Mouse (Mus musculus) thymus, adult 2 months (tissue): ENCODE results near the gene Zfp235. TPM values are rescaled to one million over a fixed set of nuclear protein-coding genes. Genes with fewer than 3 reads are reported as not detected.

Source experiments
- DNase-seq: peaks from one replicate; pipeline ENCODE4 v3.0.0; 2021
- H3K27ac ChIP-seq: fragments of 200-500 bp; 2 replicates; pipeline ENCODE4 v1.5.1; 2012; ENCODE audit warnings: low read length, control low read depth; ENCODE audit not compliant: control insufficient read depth, insufficient read depth
- H3K27me3 ChIP-seq: fragments of 200-500 bp; 2 replicates; pipeline ENCODE4 v1.6.1; 2012; ENCODE audit warnings: mild to moderate bottlenecking, low read length, moderate library complexity, mixed read lengths; ENCODE audit not compliant: control insufficient read depth, insufficient read depth
- H3K36me3 ChIP-seq: fragments of 200-500 bp; 2 replicates; pipeline ENCODE4 v1.6.1; 2012; ENCODE audit warnings: mild to moderate bottlenecking, low read length, moderate library complexity; ENCODE audit not compliant: control insufficient read depth, insufficient read depth
- H3K4me1 ChIP-seq: fragments of 200-500 bp; replicated peaks from 2 replicates; pipeline ENCODE4 v1.6.1; 2012; ENCODE audit warnings: low read length; ENCODE audit not compliant: control insufficient read depth, insufficient read depth
- H3K4me3 ChIP-seq: fragments of 200-500 bp; 2 replicates; pipeline ENCODE4 v1.5.1; 2012; ENCODE audit warnings: mild to moderate bottlenecking, low read length, control low read depth, moderate library complexity; ENCODE audit not compliant: control insufficient read depth, insufficient read depth
- POLR2A ChIP-seq: fragments of 200-500 bp; IDR thresholded peaks from 2 replicates; pipeline ENCODE4 v1.6.1; 2012; ENCODE audit warnings: mild to moderate bottlenecking, low read length, control low read depth, moderate library complexity; ENCODE audit not compliant: control insufficient read depth, poor library complexity, insufficient read depth; ENCODE audit errors: extremely low read depth
- WGBS: fragments of 180-500 bp; shearing (Covaris S2); methylation state at CpG from one replicate; pipeline ENCODE4 v1.1.7; 2018; 5-methylcytosine and 5-hydroxymethylcytosine counted together
- polyA plus RNA-seq: library from polyadenylated mRNA; depleted of rRNA; stranded (reverse); fragments of >200 nt; gene quantifications from 2 replicates; pipeline ENCODE4 v1.2.3, GENCODE M21; 2012; rRNA removed

Zfp235 gene
- polyA plus RNA-seq, 1 experiment: 7.8 TPM

DNA sequence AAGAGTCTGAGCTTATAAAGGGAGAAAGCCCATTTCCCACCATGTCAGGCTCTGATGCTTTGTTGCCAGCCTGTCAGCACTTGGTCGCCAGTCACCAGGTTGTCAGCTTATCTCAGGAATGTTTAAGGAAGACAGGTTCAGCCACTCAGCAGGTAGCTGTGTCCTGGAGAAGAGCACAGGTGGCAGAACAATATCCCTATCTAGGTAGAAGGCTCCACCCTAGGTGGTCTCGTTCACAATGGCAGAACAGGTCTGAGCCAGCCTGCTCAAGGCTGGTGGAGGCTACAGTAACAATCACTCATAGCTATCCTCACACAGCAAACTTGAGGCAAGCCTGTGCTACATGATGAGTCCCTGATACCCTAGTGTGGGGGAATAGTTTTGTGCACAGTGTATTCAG is 57.4 kb downstream of the Zfp235 start:
- no peak for DNase-seq
- no peak for TF ChIP-seq POLR2A
- Histone ChIP-seq H3K4me3 (no peak overlapping the region), H3K27me3 (no peaks in the 10 kb centered on the region), H3K4me1 (no peaks in the 10 kb centered on the region), H3K27ac (no peak overlapping the region), H3K36me3 (no peaks in the 10 kb centered on the region)
- WGBS: 89% methylated on average over 2 of the region's 2 CpGs

Other genes with a start within 250 kb of the Zfp235 start
- gene Vmn1r178, start 242.2 kb upstream of the Zfp235 start, polyA plus RNA-seq: not detected in 2 replicates
- gene Vmn1r179, start 207.2 kb upstream of the Zfp235 start, polyA plus RNA-seq: not detected in 2 replicates
- gene Vmn1r180, start 183.5 kb upstream of the Zfp235 start, polyA plus RNA-seq: not detected in 2 replicates
- not detected in 2 replicates for gene Vmn1r181, start 159.6 kb upstream of the Zfp235 start, polyA plus RNA-seq
- gene V1rd19, start 132.5 kb upstream of the Zfp235 start, polyA plus RNA-seq: not detected in 2 replicates
- gene Vmn1r183, start 80.9 kb upstream of the Zfp235 start, polyA plus RNA-seq: not detected in 2 replicates
- 27.0 and 27.9 TPM in 2 replicates for gene Zfp180, start 52.2 kb upstream of the Zfp235 start, polyA plus RNA-seq
- gene Zfp112, start 21.9 kb upstream of the Zfp235 start, polyA plus RNA-seq: 0.66 and 0.79 TPM in 2 replicates
- gene Zfp114, start 40.9 kb downstream of the Zfp235 start, polyA plus RNA-seq: 0.34 and 0.40 TPM in 2 replicates
- 0.89 and 1.1 TPM in 2 replicates for gene Zfp111, start 77.3 kb downstream of the Zfp235 start, polyA plus RNA-seq
- 2.3 and 2.6 TPM in 2 replicates for gene Zfp109, start 103.4 kb downstream of the Zfp235 start, polyA plus RNA-seq
- gene Zfp108, start 120.6 kb downstream of the Zfp235 start, polyA plus RNA-seq: 0.34 and 0.43 TPM in 2 replicates
- gene Zfp93, start 136.3 kb downstream of the Zfp235 start, polyA plus RNA-seq: 1.2 and 1.7 TPM in 2 replicates
- 16.1 and 22.6 TPM in 2 replicates for gene Zfp61, start 167.1 kb downstream of the Zfp235 start, polyA plus RNA-seq
- gene Zfp94, start 182.5 kb downstream of the Zfp235 start, polyA plus RNA-seq: 6.2 and 6.8 TPM in 2 replicates
- gene Tescl, start 199.8 kb downstream of the Zfp235 start, polyA plus RNA-seq: 0.12 TPM in 1 of 2 replicates, not detected in the other
- 0.85 and 1.00 TPM in 2 replicates for gene Lypd5, start 215.0 kb downstream of the Zfp235 start, polyA plus RNA-seq
- 402 and 429 TPM in 2 replicates for gene Kcnn4, start 236.1 kb downstream of the Zfp235 start, polyA plus RNA-seq